Mouse (Mus musculus) forebrain, embryonic 10.5 days (tissue): Measurements from ENCODE around the gene Nfat5. TPM values are rescaled to one million over a fixed set of nuclear protein-coding genes. Genes with fewer than 3 reads are reported as not detected.

ENCODE experiments used
- DNase-seq: peaks from one replicate; pipeline ENCODE4 v3.0.0-alpha.2; 2017; ENCODE audit warnings: low spot score; ENCODE audit errors: extremely low spot score
- H3K27ac ChIP-seq: fragments of 300-500 bp; sonication (generic); 2 replicates; pipeline ENCODE4 v1.5.1; 2016; ENCODE audit warnings: mild to moderate bottlenecking
- H3K27me3 ChIP-seq: fragments of 300-500 bp; sonication (generic); 2 replicates; pipeline ENCODE4 v1.6.1; 2016; ENCODE audit warnings: mild to moderate bottlenecking; ENCODE audit not compliant: poor library complexity, severe bottlenecking
- H3K36me3 ChIP-seq: fragments of 300-500 bp; sonication (generic); replicated peaks from 2 replicates; pipeline ENCODE4 v1.6.1; 2016; ENCODE audit warnings: mild to moderate bottlenecking, moderate library complexity
- H3K4me1 ChIP-seq: fragments of 300-500 bp; sonication (generic); 2 replicates; pipeline ENCODE4 v1.6.1; 2016
- H3K4me3 ChIP-seq: fragments of 300-500 bp; sonication (generic); 2 replicates; pipeline ENCODE4 v1.5.1; 2016; ENCODE audit warnings: mild to moderate bottlenecking, moderate library complexity
- H3K9me3 ChIP-seq: fragments of 300-500 bp; sonication (generic); 2 replicates; pipeline ENCODE4 v1.6.1; 2016; ENCODE audit warnings: mild to moderate bottlenecking, moderate library complexity
- WGBS: fragments of 180-500 bp; shearing (Covaris S2); methylation state at CpG from one replicate; pipeline ENCODE4 v1.1.7; 2016; 5-methylcytosine and 5-hydroxymethylcytosine counted together
- polyA plus RNA-seq: library from polyadenylated mRNA; unstranded; fragments of >200 nt; fragmentation: Nextera tagmentation; extraction: Ambion mirVana; gene quantifications from 2 replicates; pipeline ENCODE4 v1.2.1, GENCODE M21; 2016

Nfat5 gene
- polyA plus RNA-seq, 1 experiment from 2014 or later: 7.8 TPM

GRCm38 (mm10) chr8:107269191-107269590, 24.1 kb upstream of the Nfat5 start:
- Histone ChIP-seq H3K4me3 (no peak overlapping the region), H3K36me3 (no peaks in the 10 kb centered on the region), H3K27me3 (no peaks in the 10 kb centered on the region), H3K4me1 (peaks cover 9% of the 10 kb centered on the region), H3K9me3 (no peaks in the 10 kb centered on the region), H3K27ac (no peak overlapping the region)
- no peak for DNase-seq

- WGBS: 69% methylated on average over 3 of the region's 3 CpGs
Observed at GRCm38 (mm10) chr8:107269617-107270139, 23.6 kb upstream of the Nfat5 start.

GRCm38 (mm10) chr8:107270287-107270686, 23.0 kb upstream of the Nfat5 start:
- Histone ChIP-seq H3K4me1 (peaks cover 9% of the 10 kb centered on the region), H3K27me3 (no peaks in the 10 kb centered on the region), H3K9me3 (no peaks in the 10 kb centered on the region), H3K27ac (no peak overlapping the region), H3K4me3 (no peak overlapping the region), H3K36me3 (no peaks in the 10 kb centered on the region)
- WGBS: 80% methylated on average over 4 of the region's 4 CpGs
- no peak for DNase-seq

More at GRCm38 (mm10) chr8:107269617-107270139, 23.6 kb upstream of the Nfat5 start:
- H3K36me3 ChIP-seq: no peaks in the 10 kb centered on the region
- no peak overlapping the region for H3K27ac ChIP-seq
- H3K27me3 ChIP-seq: no peaks in the 10 kb centered on the region
- H3K4me1 ChIP-seq: peaks cover 9% of the 10 kb centered on the region
- H3K4me3 ChIP-seq: no peak overlapping the region
- no peak for DNase-seq
- H3K9me3 ChIP-seq: no peaks in the 10 kb centered on the region

GRCm38 (mm10) chr8:107270751-107271150, 22.5 kb upstream of the Nfat5 start:
- DNase-seq: no peak
- Histone ChIP-seq H3K4me3 (no peak overlapping the region), H3K4me1 (peaks cover 5% of the 10 kb centered on the region), H3K27me3 (no peaks in the 10 kb centered on the region), H3K36me3 (no peaks in the 10 kb centered on the region), H3K9me3 (no peaks in the 10 kb centered on the region), H3K27ac (no peak overlapping the region)
- 78% methylated on average over 11 of the region's 11 CpGs for WGBS

- no peak overlapping the region for H3K4me3 ChIP-seq
- WGBS: 77% methylated on average over 5 of the region's 5 CpGs
- H3K27ac ChIP-seq: no peak overlapping the region
- no peaks in the 10 kb centered on the region for H3K36me3 ChIP-seq
- no peak for DNase-seq
- no peaks in the 10 kb centered on the region for H3K9me3 ChIP-seq
- H3K4me1 ChIP-seq: no peaks in the 10 kb centered on the region
- no peaks in the 10 kb centered on the region for H3K27me3 ChIP-seq
Observed at GRCm38 (mm10) chr8:107277323-107277883, 15.9 kb upstream of the Nfat5 start.

- 82% methylated on average over 1 of the region's 1 CpGs for WGBS
- no peak overlapping the region for H3K27ac ChIP-seq
- no peak overlapping the region for H3K4me3 ChIP-seq
- no peak for DNase-seq
- H3K9me3 ChIP-seq: no peaks in the 10 kb centered on the region
- H3K27me3 ChIP-seq: no peaks in the 10 kb centered on the region
- H3K4me1 ChIP-seq: no peaks in the 10 kb centered on the region
- H3K36me3 ChIP-seq: no peaks in the 10 kb centered on the region
Observed at GRCm38 (mm10) chr8:107278571-107278970, 14.7 kb upstream of the Nfat5 start.

- Histone ChIP-seq H3K9me3 (no peaks in the 10 kb centered on the region), H3K4me1 (no peaks in the 10 kb centered on the region), H3K27me3 (no peaks in the 10 kb centered on the region), H3K4me3 (no peak overlapping the region), H3K27ac (no peak overlapping the region), H3K36me3 (no peaks in the 10 kb centered on the region)
- 79% methylated on average over 9 of the region's 9 CpGs for WGBS
- no peak for DNase-seq
Observed at GRCm38 (mm10) chr8:107286686-107287085, 6.6 kb upstream of the Nfat5 start.

- H3K4me1 ChIP-seq: peaks cover 8% of the 10 kb centered on the region
- no peak overlapping the region for H3K4me3 ChIP-seq
- no peak overlapping the region for H3K27ac ChIP-seq
- WGBS: 58% methylated on average over 5 of the region's 5 CpGs
- H3K36me3 ChIP-seq: no peaks in the 10 kb centered on the region
- no peaks in the 10 kb centered on the region for H3K27me3 ChIP-seq
- DNase-seq: no peak
- no peaks in the 10 kb centered on the region for H3K9me3 ChIP-seq
Observed at GRCm38 (mm10) chr8:107287522-107287921, 5.7 kb upstream of the Nfat5 start.

GRCm38 (mm10) chr8:107291171-107291601, 2.1 kb upstream of the Nfat5 start:
- Histone ChIP-seq H3K36me3 (no peaks in the 10 kb centered on the region), H3K27me3 (no peaks in the 10 kb centered on the region), H3K4me3 (no peak overlapping the region), H3K4me1 (peaks cover 27% of the 10 kb centered on the region), H3K27ac (no peak overlapping the region), H3K9me3 (no peaks in the 10 kb centered on the region)
- DNase-seq: no peak
- 94% methylated on average over 4 of the region's 4 CpGs for WGBS

- peaks cover 27% of the 10 kb centered on the region for H3K4me1 ChIP-seq
- no peak for DNase-seq
- H3K36me3 ChIP-seq: no peaks in the 10 kb centered on the region
- 62% methylated on average over 18 of the region's 18 CpGs for WGBS
- H3K27ac ChIP-seq: peak overlapping the region; percentile 98
- H3K4me3 ChIP-seq: peak overlapping the region; percentile 98
- H3K9me3 ChIP-seq: no peaks in the 10 kb centered on the region
- H3K27me3 ChIP-seq: no peaks in the 10 kb centered on the region
Observed at GRCm38 (mm10) chr8:107292119-107292927, 947 bp upstream of the Nfat5 start.

- peak; percentile 44 for DNase-seq
- Histone ChIP-seq H3K4me1 (peaks cover 27% of the 10 kb centered on the region), H3K4me3 (peak overlapping the region; percentile 98), H3K27ac (peak overlapping the region; percentile 98), H3K27me3 (no peaks in the 10 kb centered on the region), H3K9me3 (no peaks in the 10 kb centered on the region), H3K36me3 (no peaks in the 10 kb centered on the region)
- WGBS: under 1% methylated on average over 79 of the region's 98 CpGs
Observed at GRCm38 (mm10) chr8:107293641-107294628, 665 bp downstream of the Nfat5 start.

GRCm38 (mm10) chr8:107295450-107295849, 2.2 kb downstream of the Nfat5 start:
- peaks cover 13% of the 10 kb centered on the region for H3K36me3 ChIP-seq
- no peaks in the 10 kb centered on the region for H3K9me3 ChIP-seq
- H3K4me3 ChIP-seq: peak overlapping the region; percentile 98; the same call in 1 of the 2 replicates
- no peak for DNase-seq
- 89% methylated on average over 1 of the region's 1 CpGs for WGBS
- no peaks in the 10 kb centered on the region for H3K27me3 ChIP-seq
- peaks cover 27% of the 10 kb centered on the region for H3K4me1 ChIP-seq
- no peak overlapping the region for H3K27ac ChIP-seq
